Mouse (Mus musculus) ES-CJ7 (cell line): ENCODE measurements around the gene Trim10.

ENCODE experiments used
- DNase-seq: peaks from one replicate; pipeline ENCODE4 v3.0.0; 2011; ENCODE audit warnings: low read depth, low spot score

Trim10 gene

DNA sequence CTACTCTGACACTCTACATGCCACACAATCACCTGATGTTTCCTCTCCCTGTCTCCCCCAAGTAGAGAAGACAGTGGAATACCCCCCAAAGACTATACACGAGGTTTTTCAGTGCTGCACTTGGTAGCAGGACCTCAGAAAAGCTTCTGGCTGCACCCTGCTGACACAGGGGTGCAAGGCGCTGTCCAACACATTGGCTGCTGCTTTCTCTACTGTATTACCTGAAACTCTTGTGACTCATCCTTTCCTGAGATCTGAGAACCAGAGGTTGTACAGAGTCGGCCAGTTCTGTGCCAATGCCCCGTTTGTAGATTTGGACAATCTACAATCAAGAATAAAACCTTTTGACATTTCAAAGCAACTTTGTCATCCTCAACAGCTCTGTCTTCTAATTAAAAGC is 40.4 kb downstream of the Trim10 start:
- DNase-seq, result no peak

DNA sequence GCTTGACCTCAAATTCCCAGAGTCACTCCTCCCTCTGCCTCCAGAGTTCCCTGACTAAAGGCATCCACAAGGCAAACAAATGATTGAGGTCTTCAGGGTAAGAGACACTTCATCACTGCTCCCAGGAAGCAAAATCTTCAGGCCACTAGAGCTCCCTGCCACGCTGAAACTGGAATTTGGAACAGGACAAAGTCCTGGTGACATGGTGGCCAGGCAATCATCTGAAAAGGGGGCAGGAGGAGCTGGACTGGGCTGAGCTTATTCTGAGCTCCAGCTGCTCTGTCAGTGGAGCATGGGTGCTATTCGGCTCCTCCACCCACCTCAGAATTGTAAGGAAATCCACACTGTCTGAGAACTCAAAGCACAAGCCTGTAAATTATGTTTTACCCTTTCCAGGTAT is 42.7 kb downstream of the Trim10 start:
- DNase-seq, result no peak

DNA sequence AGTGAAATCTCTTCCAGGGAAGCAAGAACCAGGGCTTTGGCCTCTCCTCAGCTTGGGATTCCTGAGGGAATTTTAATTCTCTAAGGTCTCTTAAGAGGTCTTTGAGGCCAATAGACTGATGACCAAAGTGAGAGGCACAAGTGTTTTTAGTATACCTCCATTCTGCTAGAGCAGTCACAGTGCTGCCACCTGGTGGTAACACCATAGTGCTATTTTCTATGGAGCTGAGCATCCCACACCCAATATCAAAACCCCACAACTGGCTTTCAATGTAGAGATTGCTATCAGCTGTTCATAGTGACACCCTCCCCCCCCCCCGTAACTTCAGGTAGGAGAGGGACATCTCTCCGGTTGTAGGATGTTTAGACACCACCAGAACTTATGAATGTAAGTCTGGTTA is 44.7 kb downstream of the Trim10 start:
- DNase-seq, result peak; percentile 81

DNA sequence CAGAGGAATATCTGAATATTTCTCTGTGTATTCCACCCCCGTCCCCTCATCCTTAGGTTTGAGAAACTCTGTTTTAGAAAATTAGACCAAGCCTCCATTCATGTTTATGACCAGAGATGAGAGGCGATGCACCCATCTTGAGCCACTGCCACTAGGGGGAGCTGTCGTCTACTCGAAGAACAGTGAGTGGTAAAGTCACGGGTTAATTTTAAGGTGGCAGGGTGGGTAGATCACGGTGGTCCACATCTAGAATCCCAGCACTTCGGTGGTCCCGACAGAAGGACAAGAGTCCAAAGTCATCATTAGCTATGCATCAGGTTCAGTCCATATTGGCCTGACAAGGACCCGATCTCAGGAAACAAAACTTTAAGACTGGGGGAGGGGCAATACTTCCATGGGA is 45.7 kb downstream of the Trim10 start:
- peak; percentile 75 for DNase-seq

DNA sequence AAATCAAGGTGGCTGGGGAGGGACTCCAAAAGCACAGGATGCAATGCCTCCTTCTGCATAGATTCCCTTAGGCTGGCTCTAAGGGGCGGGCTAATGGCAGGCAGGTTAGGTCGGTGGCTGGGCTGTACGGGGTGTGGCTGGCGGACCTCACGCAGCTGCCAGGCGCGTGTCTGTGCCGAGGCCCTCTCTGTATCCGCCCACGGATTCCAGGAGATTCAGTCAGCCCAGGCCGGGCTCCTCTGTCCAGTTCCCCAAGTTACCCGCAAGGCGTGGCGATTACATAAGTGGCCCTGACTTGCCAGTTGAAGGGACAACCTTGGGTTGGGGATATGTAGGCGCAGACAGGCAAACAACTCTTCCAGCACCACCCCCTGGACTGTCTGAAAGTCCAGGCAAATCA is 50.9 kb downstream of the Trim10 start:
- DNase-seq, result peak; percentile 56

DNA sequence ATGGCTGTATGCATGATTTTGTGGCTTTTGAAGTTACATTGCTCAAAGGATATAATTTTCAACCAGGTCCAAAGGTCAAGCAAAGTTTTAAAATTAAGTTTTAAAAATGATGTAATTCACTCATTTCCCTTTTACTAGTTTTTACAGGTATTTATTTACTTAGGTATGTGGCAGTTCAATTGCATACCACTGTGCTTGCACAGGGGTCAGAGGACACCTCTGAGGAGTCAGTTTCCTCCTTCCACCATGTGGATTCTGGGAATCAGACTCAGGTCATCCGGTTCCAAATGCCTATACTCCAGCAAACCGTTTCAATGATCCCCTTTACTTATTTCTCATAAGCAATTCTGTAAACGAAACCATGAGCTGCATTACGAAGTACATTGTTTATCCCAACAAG is 53.3 kb downstream of the Trim10 start:
- DNase-seq, result peak; percentile 27

DNA sequence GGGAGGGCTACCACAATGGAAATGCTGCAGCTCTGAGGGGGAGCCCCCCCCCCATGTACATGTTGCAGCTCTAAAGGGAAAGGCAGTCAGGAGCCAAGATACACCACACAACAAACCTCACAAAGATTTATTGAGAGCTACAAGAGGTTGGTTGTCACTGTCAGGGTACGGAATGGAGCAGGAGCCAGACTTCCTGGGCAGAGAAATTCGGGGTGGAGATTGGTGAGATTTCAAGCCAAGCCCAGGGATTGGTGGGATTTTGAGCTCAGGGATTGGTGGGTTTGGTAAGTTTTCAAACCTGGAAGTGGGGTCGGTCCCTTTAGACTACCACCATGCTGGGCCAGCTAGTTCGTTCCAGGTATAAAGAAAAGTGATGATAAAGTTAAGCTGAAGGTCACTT is 54.1 kb downstream of the Trim10 start:
- peak; percentile 87 for DNase-seq
